Mouse (Mus musculus) C2C12 (cell line): ENCODE data around the gene Slc9a6. TPM values are rescaled to one million over a fixed set of nuclear protein-coding genes. Genes with fewer than 3 reads are reported as not detected.
A peak's percentile ranks its signal among the peaks of the same experiment; 100 is the strongest.

Experiments
- H3K27me3 ChIP-seq: one replicate; pipeline ENCODE4 v1.6.1; 2011; ENCODE audit not compliant: control insufficient read depth, insufficient read depth, insufficient read length
- H3K36me3 ChIP-seq: one replicate; pipeline ENCODE4 v1.6.1; 2011; ENCODE audit not compliant: control insufficient read depth, insufficient read depth
- H3K4me3 ChIP-seq: one replicate; pipeline ENCODE4 v1.5.1; 2011; ENCODE audit warnings: mild to moderate bottlenecking, control low read depth; ENCODE audit not compliant: poor library complexity, insufficient read depth, severe bottlenecking
- H3K79me2 ChIP-seq: one replicate; pipeline ENCODE4 v1.6.1; 2011; ENCODE audit not compliant: control insufficient read depth, insufficient read depth
- H3K79me3 ChIP-seq: one replicate; pipeline ENCODE4 v1.6.1; 2011; ENCODE audit warnings: low read depth, control low read depth
- H3ac ChIP-seq: one replicate; pipeline ENCODE3; 2011; ENCODE audit warnings: low read depth; ENCODE audit not compliant: control insufficient read depth, insufficient read length
- CEBPB ChIP-seq: IDR thresholded peaks from one replicate; pipeline ENCODE4 v1.6.1; 2011; ENCODE audit warnings: low read depth, mild to moderate bottlenecking, control low read depth, moderate library complexity
- CTCF ChIP-seq: IDR thresholded peaks from one replicate; pipeline ENCODE4 v1.5.1; 2011; ENCODE audit not compliant: control insufficient read depth, insufficient read depth, insufficient read length
- FOSL1 ChIP-seq: IDR thresholded peaks from one replicate; pipeline ENCODE4 v1.8.0; 2011; ENCODE audit warnings: mild to moderate bottlenecking, low read length; ENCODE audit not compliant: poor library complexity, insufficient read depth, severe bottlenecking
- MAX ChIP-seq: IDR thresholded peaks from one replicate; pipeline ENCODE4 v1.6.1; 2011; ENCODE audit warnings: mild to moderate bottlenecking, control low read depth
- MYOD1 ChIP-seq: IDR thresholded peaks from one replicate; pipeline ENCODE4 v1.6.1; 2011; ENCODE audit warnings: low read depth; ENCODE audit not compliant: control insufficient read depth, insufficient read length
- MYOG ChIP-seq: IDR thresholded peaks from one replicate; pipeline ENCODE4 v1.6.1; 2011; ENCODE audit not compliant: control insufficient read depth, insufficient read length; ENCODE audit errors: extremely low read depth
- USF1 ChIP-seq: IDR thresholded peaks from one replicate; pipeline ENCODE4 v1.6.1; 2011; ENCODE audit warnings: low read depth, mild to moderate bottlenecking, control low read depth, moderate library complexity
- polyA plus RNA-seq: library from polyadenylated mRNA; unstranded; fragments of >200 nt; fragmentation: generic; extraction: Trizol; gene quantifications from one replicate; pipeline ENCODE4 v1.2.1, GENCODE M21; 2012; ENCODE audit warnings: missing spikeins

Slc9a6 gene
- polyA plus RNA-seq, 1 experiment = 7.2 TPM

DNA sequence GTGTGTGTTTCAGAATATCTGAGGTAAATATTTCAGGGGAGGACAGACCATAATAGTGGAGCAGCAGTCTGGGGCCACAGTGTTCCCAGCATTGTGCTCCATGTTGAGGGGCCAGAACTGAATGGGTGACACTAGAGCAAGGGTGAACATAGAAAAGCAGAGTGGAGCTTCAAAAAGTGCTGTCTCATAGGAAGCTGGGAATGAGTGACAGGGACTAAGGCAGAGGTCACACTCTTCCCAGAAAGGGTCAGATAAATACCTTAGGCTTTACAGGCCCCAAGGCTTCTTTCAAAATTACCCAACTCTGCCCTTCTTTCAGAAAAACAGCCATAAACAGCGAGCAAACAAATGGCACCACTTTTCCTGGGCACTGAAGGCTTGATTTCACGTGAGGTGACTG lies 3.0 kb upstream of the Slc9a6 start:
- TF ChIP-seq FOSL1 (no peak), MYOD1 (no peak), MYOG (no peak), USF1 (no peak), MAX (no peak), CTCF (no peak), CEBPB (no peak)
- no peaks in the 10 kb centered on the region for H3K79me3 ChIP-seq
- no peak overlapping the region for H3ac ChIP-seq
- H3K79me2 ChIP-seq = no peaks in the 10 kb centered on the region
- no peaks in the 10 kb centered on the region for H3K27me3 ChIP-seq
- no peaks in the 10 kb centered on the region for H3K36me3 ChIP-seq
- no peak overlapping the region for H3K4me3 ChIP-seq

DNA sequence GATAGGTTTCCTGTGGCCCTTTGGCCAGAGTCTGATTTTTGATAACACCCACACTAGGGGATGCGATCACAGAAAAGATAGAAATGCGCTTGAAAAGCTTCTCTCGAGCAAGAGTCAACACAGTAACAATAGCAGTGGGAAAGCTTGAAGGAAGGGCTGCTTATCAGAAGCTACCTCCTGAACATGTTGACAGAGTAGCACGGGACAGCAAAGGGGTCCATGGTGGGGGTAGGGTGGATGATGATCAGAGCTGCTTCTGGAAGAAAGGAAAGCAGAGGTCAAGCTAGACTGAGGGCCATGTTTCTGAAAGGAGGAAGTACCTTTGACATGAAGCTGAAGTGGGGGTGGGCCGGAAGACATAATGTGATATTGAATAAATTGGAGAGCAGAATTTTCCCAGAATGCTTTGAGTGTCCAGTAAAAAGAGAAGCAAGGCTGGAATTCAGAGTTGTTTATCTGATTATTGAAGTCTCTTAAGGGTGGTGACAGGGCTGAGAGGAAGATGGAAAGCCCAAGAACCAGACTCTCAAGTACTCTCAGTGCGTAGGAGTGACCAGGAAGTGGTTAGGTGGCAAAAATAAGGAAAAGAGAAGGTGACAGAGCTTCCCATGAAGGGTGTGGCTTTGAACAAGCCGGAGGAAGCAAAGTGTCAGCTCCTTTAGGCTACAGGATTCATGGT lies 2.4 kb upstream of the Slc9a6 start:
- no peaks in the 10 kb centered on the region for H3K79me3 ChIP-seq
- no peak overlapping the region for H3K4me3 ChIP-seq
- TF ChIP-seq CEBPB = no peak
- no peak for TF ChIP-seq CTCF
- no peak for TF ChIP-seq MYOD1
- no peak for TF ChIP-seq USF1
- TF ChIP-seq MAX = no peak
- no peak for TF ChIP-seq FOSL1
- TF ChIP-seq MYOG = no peak

GRCm38 (mm10) chrX:56609285-56609622 lies 303 bp upstream of the Slc9a6 start:
- H3ac ChIP-seq = peak overlapping the region; percentile 50

More for the DNA sequence above, 2.4 kb upstream of the Slc9a6 start:
- Histone ChIP-seq H3K27me3 (no peaks in the 10 kb centered on the region), H3ac (no peak overlapping the region), H3K79me2 (no peaks in the 10 kb centered on the region), H3K36me3 (no peaks in the 10 kb centered on the region)

GRCm38 (mm10) chrX:56610318-56610694 lies 749 bp downstream of the Slc9a6 start:
- TF ChIP-seq FOSL1 (no peak), USF1 (no peak), CEBPB (no peak), CTCF (no peak), MYOG (no peak), MYOD1 (no peak), MAX (no peak)
- peak overlapping the region; percentile 58 for H3ac ChIP-seq

More at GRCm38 (mm10) chrX:56609285-56609622, 303 bp upstream of the Slc9a6 start:
- Histone ChIP-seq H3K4me3 (no peak overlapping the region), H3K36me3 (no peaks in the 10 kb centered on the region), H3K79me2 (no peaks in the 10 kb centered on the region), H3K27me3 (no peaks in the 10 kb centered on the region), H3K79me3 (no peaks in the 10 kb centered on the region)
- no peak for TF ChIP-seq USF1
- no peak for TF ChIP-seq MAX
- no peak for TF ChIP-seq CTCF
- TF ChIP-seq CEBPB = no peak

DNA sequence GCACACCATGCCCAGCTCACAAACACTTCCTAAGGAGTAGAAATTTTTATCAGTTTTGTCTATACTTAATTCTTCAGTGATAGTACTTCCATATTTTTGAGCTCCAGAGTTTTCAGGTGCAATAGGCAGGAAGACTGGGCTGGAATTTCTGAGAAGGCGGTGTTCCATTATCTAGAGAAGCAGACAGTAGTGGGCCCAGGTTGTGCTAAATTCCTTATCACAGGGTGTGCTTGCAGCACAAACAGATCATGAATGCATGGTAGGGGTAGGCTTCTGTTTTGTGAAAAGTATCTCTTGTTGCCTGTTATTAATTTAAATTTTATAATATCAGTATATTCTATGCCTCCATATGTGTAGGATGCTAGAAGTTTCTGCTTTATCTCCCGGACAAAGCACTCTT lies 5.7 kb downstream of the Slc9a6 start:
- no peaks in the 10 kb centered on the region for H3K79me3 ChIP-seq
- no peak overlapping the region for H3ac ChIP-seq
- no peaks in the 10 kb centered on the region for H3K27me3 ChIP-seq
- no peak overlapping the region for H3K4me3 ChIP-seq
- no peaks in the 10 kb centered on the region for H3K36me3 ChIP-seq
- TF ChIP-seq CEBPB (no peak), USF1 (no peak), CTCF (no peak), FOSL1 (no peak), MAX (no peak), MYOG (no peak), MYOD1 (no peak)
- H3K79me2 ChIP-seq = no peaks in the 10 kb centered on the region

More at GRCm38 (mm10) chrX:56610318-56610694, 749 bp downstream of the Slc9a6 start:
- no peaks in the 10 kb centered on the region for H3K27me3 ChIP-seq
- no peaks in the 10 kb centered on the region for H3K36me3 ChIP-seq
- no peaks in the 10 kb centered on the region for H3K79me3 ChIP-seq
- no peaks in the 10 kb centered on the region for H3K79me2 ChIP-seq
- H3K4me3 ChIP-seq = peak overlapping the region; percentile 40

GRCm38 (mm10) chrX:56636185-56636584 lies 26.6 kb downstream of the Slc9a6 start:
- Histone ChIP-seq H3K4me3 (no peak overlapping the region), H3K27me3 (no peaks in the 10 kb centered on the region), H3K36me3 (no peaks in the 10 kb centered on the region), H3ac (no peak overlapping the region), H3K79me3 (no peaks in the 10 kb centered on the region), H3K79me2 (no peaks in the 10 kb centered on the region)
- TF ChIP-seq FOSL1 (no peak), USF1 (no peak), MAX (no peak), MYOG (no peak), CTCF (no peak), MYOD1 (no peak), CEBPB (no peak)
